Mouse (Mus musculus) embryonic facial prominence, embryonic 11.5 days (tissue): ENCODE measurements around the gene Galntl5. TPM values are rescaled to one million over a fixed set of nuclear protein-coding genes. Genes with fewer than 3 reads are reported as not detected.

ENCODE experiments used
- ATAC-seq: fragments of 200-750 bp; cut with Nextera tagmentation; replicated peaks from 2 replicates; pipeline ENCODE4 v1.8.0; 2017; ENCODE audit warnings: low read depth; ENCODE audit not compliant: insufficient number of reproducible peaks, low FRiP score, low TSS enrichment
- DNase-seq: peaks from one replicate; pipeline ENCODE4 v3.0.0-alpha.2; 2015; ENCODE audit warnings: low spot score
- H3K27ac ChIP-seq: fragments of 300-500 bp; sonication (generic); replicated peaks from 2 replicates; pipeline ENCODE4 v1.5.1; 2014; ENCODE audit warnings: mild to moderate bottlenecking, low read depth, low read length, control low read depth
- H3K27me3 ChIP-seq: fragments of 300-500 bp; sonication (generic); 2 replicates; pipeline ENCODE4 v1.6.1; 2014; ENCODE audit warnings: mild to moderate bottlenecking, low read length, moderate library complexity, mixed read lengths; ENCODE audit not compliant: control insufficient read depth, insufficient read depth
- H3K36me3 ChIP-seq: fragments of 300-500 bp; sonication (generic); replicated peaks from 2 replicates; pipeline ENCODE4 v1.6.1; 2014; ENCODE audit warnings: low read depth, mild to moderate bottlenecking, low read length, moderate library complexity, mixed read lengths; ENCODE audit not compliant: control insufficient read depth, insufficient read depth
- H3K4me1 ChIP-seq: fragments of 300-500 bp; sonication (generic); 2 replicates; pipeline ENCODE4 v1.6.1; 2014; ENCODE audit warnings: low read length, mixed read lengths; ENCODE audit not compliant: control insufficient read depth, insufficient read depth
- H3K4me2 ChIP-seq: fragments of 300-500 bp; sonication (generic); 2 replicates; pipeline ENCODE4 v1.6.1; 2014; ENCODE audit warnings: low read depth, mild to moderate bottlenecking, control low read depth, low read length, moderate library complexity
- H3K4me3 ChIP-seq: fragments of 300-500 bp; sonication (generic); 2 replicates; pipeline ENCODE4 v1.5.1; 2014; ENCODE audit warnings: low read depth, low read length, control low read depth
- H3K9ac ChIP-seq: fragments of 300-500 bp; sonication (generic); replicated peaks from 2 replicates; pipeline ENCODE4 v1.6.1; 2014; ENCODE audit warnings: mild to moderate bottlenecking, control low read depth, low read length
- H3K9me3 ChIP-seq: fragments of 300-500 bp; sonication (generic); replicated peaks from 2 replicates; pipeline ENCODE4 v1.6.1; 2016; ENCODE audit warnings: mild to moderate bottlenecking, low read length, inconsistent platforms, mixed read lengths; ENCODE audit not compliant: control insufficient read depth
- WGBS: fragments of 180-500 bp; shearing (Covaris S2); extraction: QIAGEN DNeasy Blood & Tissue Kit; methylation state at CpG from one replicate; pipeline ENCODE4 v1.1.7; 2014; 5-methylcytosine and 5-hydroxymethylcytosine counted together
- polyA plus RNA-seq: library from polyadenylated mRNA; unstranded; fragments of >200 nt; fragmentation: Nextera tagmentation; extraction: Ambion mirVana; gene quantifications from 2 replicates; pipeline ENCODE4 v1.2.1, GENCODE M21; 2014

Galntl5 gene
- polyA plus RNA-seq, 1 experiment from 2014 or later, result not detected

GRCm38 (mm10) chr5:25246473-25246865, 65.2 kb downstream of the Galntl5 start:
- Histone ChIP-seq H3K27me3 (no peaks in the 10 kb centered on the region), H3K36me3 (no peaks in the 10 kb centered on the region), H3K4me3 (no peak overlapping the region), H3K4me1 (no peaks in the 10 kb centered on the region), H3K27ac (no peak overlapping the region), H3K9ac (no peak overlapping the region), H3K4me2 (no peak overlapping the region), H3K9me3 (no peaks in the 10 kb centered on the region)
- 57% methylated on average over 1 of the region's 1 CpGs for WGBS
- ATAC-seq, result no peak
- DNase-seq, result no peak

- Histone ChIP-seq H3K4me2 (no peak overlapping the region), H3K27ac (no peak overlapping the region)
- WGBS, result 78% methylated on average over 3 of the region's 3 CpGs
These were observed 65.8 kb downstream of the Galntl5 start for GRCm38 (mm10) chr5:25247036-25247435.

GRCm38 (mm10) chr5:25252423-25252822, 71.2 kb downstream of the Galntl5 start:
- H3K36me3 ChIP-seq, result no peaks in the 10 kb centered on the region

More at GRCm38 (mm10) chr5:25247036-25247435, 65.8 kb downstream of the Galntl5 start:
- Histone ChIP-seq H3K27me3 (no peaks in the 10 kb centered on the region), H3K9ac (no peak overlapping the region), H3K36me3 (no peaks in the 10 kb centered on the region), H3K9me3 (no peaks in the 10 kb centered on the region), H3K4me1 (no peaks in the 10 kb centered on the region), H3K4me3 (no peak overlapping the region)
- ATAC-seq (no peak), DNase-seq (no peak)

GRCm38 (mm10) chr5:25252825-25253544, 71.7 kb downstream of the Galntl5 start:
- no peak for DNase-seq
- Histone ChIP-seq H3K4me2 (no peak overlapping the region), H3K4me3 (no peak overlapping the region), H3K27me3 (no peaks in the 10 kb centered on the region), H3K9ac (no peak overlapping the region), H3K4me1 (no peaks in the 10 kb centered on the region), H3K27ac (no peak overlapping the region), H3K9me3 (no peaks in the 10 kb centered on the region), H3K36me3 (no peaks in the 10 kb centered on the region)
- 90% methylated on average over 8 of the region's 8 CpGs for WGBS
- no peak for ATAC-seq

More at GRCm38 (mm10) chr5:25252423-25252822, 71.2 kb downstream of the Galntl5 start:
- Histone ChIP-seq H3K4me1 (no peaks in the 10 kb centered on the region), H3K9me3 (no peaks in the 10 kb centered on the region), H3K9ac (no peak overlapping the region), H3K27ac (no peak overlapping the region), H3K27me3 (no peaks in the 10 kb centered on the region), H3K4me3 (no peak overlapping the region), H3K4me2 (no peak overlapping the region)
- DNase-seq, result no peak
- 84% methylated on average over 2 of the region's 2 CpGs for WGBS
- no peak for ATAC-seq

DNA sequence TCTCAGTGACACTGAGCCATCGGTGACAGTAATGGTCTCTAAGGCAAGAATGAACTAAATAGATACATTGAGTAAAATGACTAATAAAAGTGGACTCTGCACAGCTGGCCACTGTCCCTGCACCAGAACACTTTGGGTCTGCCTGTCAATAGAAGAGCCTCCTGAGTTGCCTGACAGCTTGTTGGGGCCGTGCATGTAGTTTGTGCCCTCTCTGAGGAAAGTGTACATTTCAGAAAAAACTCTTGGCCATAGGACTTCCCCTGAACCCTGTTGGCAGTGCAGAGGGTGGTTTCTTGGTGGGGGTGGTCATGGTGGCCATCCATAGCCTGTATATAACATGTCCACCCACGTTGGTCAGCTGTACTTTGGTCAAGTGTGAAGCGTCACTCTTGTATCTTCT, 73.2 kb downstream of the Galntl5 start:
- H3K4me2 ChIP-seq, result no peak overlapping the region
- no peak overlapping the region for H3K4me3 ChIP-seq
- 93% methylated on average over 4 of the region's 4 CpGs for WGBS
- no peaks in the 10 kb centered on the region for H3K9me3 ChIP-seq
- H3K9ac ChIP-seq, result no peak overlapping the region
- no peak overlapping the region for H3K27ac ChIP-seq
- no peak for DNase-seq
- no peaks in the 10 kb centered on the region for H3K36me3 ChIP-seq
- ATAC-seq, result no peak
- H3K4me1 ChIP-seq, result no peaks in the 10 kb centered on the region
- no peaks in the 10 kb centered on the region for H3K27me3 ChIP-seq

DNA sequence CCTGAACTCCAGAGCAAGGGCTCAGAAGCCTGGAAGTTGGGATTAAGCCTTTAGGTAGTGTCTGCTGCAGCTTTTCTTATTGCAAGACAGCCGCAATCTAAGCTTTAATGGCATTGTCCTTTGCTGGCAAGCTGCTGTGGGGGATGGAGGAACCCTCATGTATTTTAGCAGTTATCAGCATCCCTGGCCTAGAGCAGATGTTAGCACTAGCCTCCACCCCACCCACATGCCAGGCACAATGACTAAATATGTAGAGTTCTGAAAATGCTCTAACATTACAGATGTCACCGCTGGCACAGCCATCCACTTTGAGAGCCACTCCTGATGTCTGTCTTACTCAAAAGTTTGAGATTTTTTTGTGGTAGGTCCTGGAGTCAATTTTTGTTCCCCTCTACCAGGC, 75.4 kb downstream of the Galntl5 start:
- Histone ChIP-seq H3K27me3 (no peaks in the 10 kb centered on the region), H3K9ac (no peak overlapping the region), H3K9me3 (no peaks in the 10 kb centered on the region), H3K4me2 (no peak overlapping the region), H3K4me3 (no peak overlapping the region), H3K4me1 (no peaks in the 10 kb centered on the region), H3K27ac (no peak overlapping the region), H3K36me3 (no peaks in the 10 kb centered on the region)
- no peak for ATAC-seq
- no peak for DNase-seq
- WGBS, result 85% methylated on average over 2 of the region's 2 CpGs

DNA sequence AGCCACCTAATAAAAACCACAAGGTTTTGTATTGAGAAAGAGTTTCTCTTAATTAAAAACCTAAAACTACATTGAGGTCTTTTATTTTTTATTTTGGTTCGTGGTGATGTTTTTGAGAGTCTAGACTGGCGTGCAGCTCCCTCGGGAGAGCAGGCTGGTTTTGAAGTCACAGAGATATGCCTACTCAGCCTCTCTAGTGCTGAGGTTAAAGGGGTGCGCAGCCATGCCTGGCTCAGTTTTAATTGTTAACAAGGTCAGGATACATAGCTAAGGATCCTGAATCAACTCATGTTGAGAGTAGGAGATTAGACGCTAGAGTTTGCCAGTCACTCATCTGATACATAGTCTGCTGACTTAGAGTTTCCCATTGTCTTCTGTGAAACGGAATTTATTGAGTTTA, 80.2 kb downstream of the Galntl5 start:
- no peaks in the 10 kb centered on the region for H3K4me1 ChIP-seq
- H3K27me3 ChIP-seq, result no peaks in the 10 kb centered on the region
- H3K9ac ChIP-seq, result no peak overlapping the region
- DNase-seq (no peak), ATAC-seq (no peak)
- H3K36me3 ChIP-seq, result no peaks in the 10 kb centered on the region
- no peak overlapping the region for H3K4me2 ChIP-seq
- H3K4me3 ChIP-seq, result no peak overlapping the region
- no peak overlapping the region for H3K27ac ChIP-seq
- 76% methylated on average over 6 of the region's 6 CpGs for WGBS
- H3K9me3 ChIP-seq, result no peaks in the 10 kb centered on the region

DNA sequence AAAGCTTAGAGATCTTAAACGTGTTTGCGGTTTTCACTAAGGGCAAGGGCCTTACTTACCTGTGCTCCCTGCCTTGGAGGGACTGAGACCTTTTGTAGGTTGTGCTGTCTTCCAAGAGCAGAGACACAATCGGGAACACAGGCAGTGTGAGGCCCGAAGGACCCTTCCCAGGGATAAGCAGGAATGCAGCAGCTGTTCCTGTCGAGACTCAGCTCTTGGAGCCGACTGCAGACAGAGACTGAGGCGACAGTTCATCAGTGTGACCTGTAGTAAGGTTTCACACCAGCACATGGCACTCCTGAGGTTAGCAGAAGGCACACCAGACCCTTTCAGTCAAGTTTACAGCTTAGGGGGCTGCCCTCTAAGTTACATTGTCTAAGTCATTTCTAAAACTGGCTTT, 81.0 kb downstream of the Galntl5 start:
- no peaks in the 10 kb centered on the region for H3K9me3 ChIP-seq
- DNase-seq (no peak), ATAC-seq (no peak)
- H3K9ac ChIP-seq, result no peak overlapping the region
- 85% methylated on average over 7 of the region's 7 CpGs for WGBS
- no peak overlapping the region for H3K4me3 ChIP-seq
- no peaks in the 10 kb centered on the region for H3K4me1 ChIP-seq
- H3K27me3 ChIP-seq, result no peaks in the 10 kb centered on the region
- H3K27ac ChIP-seq, result no peak overlapping the region
- H3K36me3 ChIP-seq, result no peaks in the 10 kb centered on the region
- no peak overlapping the region for H3K4me2 ChIP-seq
